Mouse (Mus musculus) ES-E14 (cell line): ENCODE data around the gene Dnaja4.
A peak's percentile ranks its signal among the peaks of the same experiment; 100 is the strongest.

Experiments
- CHD2 ChIP-seq: IDR thresholded peaks from 2 replicates; pipeline ENCODE4 v1.6.1; 2014; ENCODE audit warnings: mild to moderate bottlenecking, low read depth, low read length, inconsistent platforms
- HCFC1 ChIP-seq: IDR thresholded peaks from 2 replicates; pipeline ENCODE4 v1.6.1; 2012; ENCODE audit warnings: low read length, inconsistent platforms, borderline replicate concordance; ENCODE audit not compliant: insufficient read depth
- MAFK ChIP-seq: IDR thresholded peaks from 2 replicates; pipeline ENCODE4 v1.6.1; 2014; ENCODE audit warnings: mild to moderate bottlenecking, low read depth, low read length, inconsistent platforms; ENCODE audit not compliant: insufficient read depth
- ZC3H11A ChIP-seq: IDR thresholded peaks from 2 replicates; pipeline ENCODE4 v1.6.1; 2012; ENCODE audit warnings: low read depth, mild to moderate bottlenecking, inconsistent platforms, low read length, borderline replicate concordance
- ZNF384 ChIP-seq: IDR thresholded peaks from 2 replicates; pipeline ENCODE4 v1.6.1; 2012; ENCODE audit warnings: low read depth, low read length, inconsistent platforms

- no peak for TF ChIP-seq ZNF384
- no peak for TF ChIP-seq ZC3H11A
- no peak for TF ChIP-seq MAFK
- no peak for TF ChIP-seq CHD2
- TF ChIP-seq HCFC1: peak; percentile 78
Observed at GRCm38 (mm10) chr9:54733921-54734638, 35.4 kb downstream of the Dnaja4 start, which contains the start of gene Wdr61.
